Mouse (Mus musculus): ENCODE data around the gene Dcbld1.
"Not testable (repeated sequence)": the region's sequence is repeated elsewhere in the genome, so short reads cannot be mapped to it uniquely, and the experiment has no call there.

Dcbld1 gene

GRCm38 (mm10) chr10:52260209-52260608 is 26.8 kb downstream of the Dcbld1 start:
- DNase-seq (ENCODE audit: low read depth, low spot score) = no peak

- no peak for DNase-seq (ENCODE audit: low read depth, low spot score)
Observed at GRCm38 (mm10) chr10:52264162-52264561, 30.7 kb downstream of the Dcbld1 start.

- DNase-seq (ENCODE audit: low read depth, low spot score) = no peak
Observed at GRCm38 (mm10) chr10:52268879-52269278, 35.5 kb downstream of the Dcbld1 start.

GRCm38 (mm10) chr10:52271385-52271784 is 38.0 kb downstream of the Dcbld1 start:
- DNase-seq (ENCODE audit: low read depth, low spot score) = no peak

- DNase-seq (ENCODE audit: low read depth, low spot score) = no peak
Observed at GRCm38 (mm10) chr10:52273012-52273411, 39.6 kb downstream of the Dcbld1 start.

- DNase-seq (ENCODE audit: low read depth, low spot score) = no peak
Observed at GRCm38 (mm10) chr10:52274001-52274909, 40.8 kb downstream of the Dcbld1 start.

- DNase-seq (ENCODE audit: low read depth, low spot score) = no peak
Observed at GRCm38 (mm10) chr10:52274910-52275604, 41.6 kb downstream of the Dcbld1 start.

- no peak for DNase-seq (ENCODE audit: low read depth, low spot score)
Observed at GRCm38 (mm10) chr10:52276579-52276978, 43.2 kb downstream of the Dcbld1 start.

- DNase-seq (ENCODE audit: low read depth, low spot score) = not testable (repeated sequence)
Observed at GRCm38 (mm10) chr10:52277564-52277963, 44.1 kb downstream of the Dcbld1 start.

GRCm38 (mm10) chr10:52278011-52278434 is 44.6 kb downstream of the Dcbld1 start:
- DNase-seq (ENCODE audit: low read depth, low spot score) = no peak

GRCm38 (mm10) chr10:52278866-52279265 is 45.4 kb downstream of the Dcbld1 start:
- DNase-seq (ENCODE audit: low read depth, low spot score) = no peak

GRCm38 (mm10) chr10:52279876-52280275 is 46.5 kb downstream of the Dcbld1 start:
- DNase-seq (ENCODE audit: low read depth, low spot score) = no peak

GRCm38 (mm10) chr10:52280623-52281022 is 47.2 kb downstream of the Dcbld1 start:
- DNase-seq (ENCODE audit: low read depth, low spot score) = no peak

GRCm38 (mm10) chr10:52281337-52281736 is 47.9 kb downstream of the Dcbld1 start:
- no peak for DNase-seq (ENCODE audit: low read depth, low spot score)

- no peak for DNase-seq (ENCODE audit: low read depth, low spot score)
Observed at GRCm38 (mm10) chr10:52284578-52284977, 51.2 kb downstream of the Dcbld1 start.

- DNase-seq (ENCODE audit: low read depth, low spot score) = no peak
Observed at GRCm38 (mm10) chr10:52287852-52288533, 54.6 kb downstream of the Dcbld1 start.

GRCm38 (mm10) chr10:52289261-52289660 is 55.8 kb downstream of the Dcbld1 start:
- no peak for DNase-seq (ENCODE audit: low read depth, low spot score)

GRCm38 (mm10) chr10:52292391-52292790 is 59.0 kb downstream of the Dcbld1 start:
- not testable (repeated sequence) for DNase-seq (ENCODE audit: low read depth, low spot score)

GRCm38 (mm10) chr10:52293921-52294577 is 60.6 kb downstream of the Dcbld1 start:
- DNase-seq (ENCODE audit: low read depth, low spot score) = no peak

- no peak for DNase-seq (ENCODE audit: low read depth, low spot score)
Observed at GRCm38 (mm10) chr10:52295934-52296333, 62.5 kb downstream of the Dcbld1 start.

GRCm38 (mm10) chr10:52298568-52298967 is 65.1 kb downstream of the Dcbld1 start:
- DNase-seq (ENCODE audit: low read depth, low spot score) = not testable (repeated sequence)

- no peak for DNase-seq (ENCODE audit: low read depth, low spot score)
Observed at GRCm38 (mm10) chr10:52301766-52302165, 68.3 kb downstream of the Dcbld1 start.
